Mouse (Mus musculus) CD4-positive, CD25-positive, alpha-beta regulatory T cell (primary cell): Measurements from ENCODE around the gene Micu2. TPM values are rescaled to one million over a fixed set of nuclear protein-coding genes. Genes with fewer than 3 reads are reported as not detected.

Source experiments
- polyA plus RNA-seq: library from polyadenylated mRNA; unstranded; fragments of 100-300 nt; shearing (Covaris generic); gene quantifications from one replicate; pipeline ENCODE4 v1.2.1, GENCODE M21; 2017

The Micu2 gene
- 117 TPM for polyA plus RNA-seq

GRCm38 (mm10) chr14:57998526-57999401, at the start of gene Micu2:
Micu2 (minus strand) TSS chr14:57999262.

DNA sequence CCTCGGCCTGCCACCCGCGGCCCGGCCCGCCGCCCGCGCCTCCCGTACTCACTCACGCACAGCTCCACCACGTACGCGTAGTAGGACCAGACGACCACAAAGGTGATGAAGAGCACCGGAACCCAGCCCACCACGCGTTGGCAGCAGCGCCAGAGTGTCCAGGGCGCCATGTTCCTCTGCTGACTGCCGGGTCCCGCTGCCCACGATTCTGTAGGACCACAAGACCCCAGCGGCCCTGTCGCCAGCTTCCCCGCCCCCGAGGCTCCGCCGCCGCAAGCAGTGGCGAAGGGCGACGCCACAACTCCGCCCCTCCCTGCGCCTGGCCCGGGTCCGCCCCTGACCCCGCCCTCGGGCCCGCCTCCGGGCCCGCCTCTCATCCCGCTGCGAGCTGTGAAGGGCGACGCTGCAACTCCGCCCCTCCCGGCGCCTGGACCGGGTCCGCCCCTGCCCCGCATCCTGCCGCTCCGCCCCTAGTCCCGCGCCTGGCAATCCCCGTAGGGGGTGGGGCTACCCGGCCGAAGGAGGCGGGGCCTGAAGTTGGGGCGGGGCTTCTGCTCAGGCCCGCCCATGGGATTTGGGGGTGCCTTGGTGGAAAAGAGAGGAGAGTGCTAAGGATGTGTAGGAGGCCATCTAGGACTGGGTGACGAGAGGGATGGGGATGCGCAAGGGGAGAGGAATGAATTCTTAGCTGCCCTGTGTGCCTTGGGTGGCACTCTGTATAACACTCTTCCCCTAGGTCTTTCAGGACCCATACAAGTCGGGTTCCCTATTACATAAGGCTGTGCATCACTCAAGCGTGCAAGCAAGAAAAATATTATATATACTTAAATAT, 108.8 kb downstream of the Micu2 start, which contains the start of gene Zdhhc20:
TSS of gene Zdhhc20 (minus strand) at position 266 of the 832 bp plus-strand sequence.

Other genes with a start within 250 kb of the Micu2 start
- 66.3 TPM for gene Lats2, start 240.9 kb downstream of the Micu2 start, polyA plus RNA-seq
- gene Sap18, start 201.1 kb downstream of the Micu2 start, polyA plus RNA-seq, result 210 TPM
- gene Ska3, start 173.1 kb downstream of the Micu2 start, polyA plus RNA-seq, result 1.2 TPM
- gene Mrpl57, start 173.0 kb downstream of the Micu2 start, polyA plus RNA-seq, result 141 TPM
- gene Zdhhc20, start 109.0 kb downstream of the Micu2 start, polyA plus RNA-seq, result 232 TPM
- not detected for gene Fgf9, start 71.3 kb upstream of the Micu2 start, polyA plus RNA-seq